Mouse (Mus musculus): ENCODE results near the gene Lmln.
"Not testable (repeated sequence)": the region's sequence is repeated elsewhere in the genome, so short reads cannot be mapped to it uniquely, and the experiment has no call there.

Lmln gene

GRCm38 (mm10) chr16:33058033-33058432 lies 4.3 kb upstream of the Lmln start:
- no peak for DNase-seq (ENCODE audit: low spot score)

- not testable (repeated sequence) for DNase-seq (ENCODE audit: low spot score)
Measured at GRCm38 (mm10) chr16:33058656-33059055, 3.7 kb upstream of the Lmln start.

GRCm38 (mm10) chr16:33059471-33059870 lies 2.9 kb upstream of the Lmln start:
- no peak for DNase-seq (ENCODE audit: low spot score)

GRCm38 (mm10) chr16:33060926-33061325 lies 1.4 kb upstream of the Lmln start:
- no peak for DNase-seq (ENCODE audit: low spot score)

GRCm38 (mm10) chr16:33061400-33061799 lies 921 bp upstream of the Lmln start:
- DNase-seq (ENCODE audit: low spot score) = no peak

GRCm38 (mm10) chr16:33062682-33063131 lies 386 bp downstream of the Lmln start:
- DNase-seq (ENCODE audit: low spot score) = no peak

GRCm38 (mm10) chr16:33063267-33063666 lies 946 bp downstream of the Lmln start:
- no peak for DNase-seq (ENCODE audit: low spot score)

- no peak for DNase-seq (ENCODE audit: low spot score)
Measured at GRCm38 (mm10) chr16:33064636-33065035, 2.3 kb downstream of the Lmln start.

- no peak for DNase-seq (ENCODE audit: low spot score)
Measured at GRCm38 (mm10) chr16:33070928-33071327, 8.6 kb downstream of the Lmln start.

GRCm38 (mm10) chr16:33072871-33073557 lies 10.7 kb downstream of the Lmln start:
- no peak for DNase-seq (ENCODE audit: low spot score)

GRCm38 (mm10) chr16:33074967-33075366 lies 12.6 kb downstream of the Lmln start:
- no peak for DNase-seq (ENCODE audit: low spot score)

- no peak for DNase-seq (ENCODE audit: low spot score)
Measured at GRCm38 (mm10) chr16:33076078-33076477, 13.8 kb downstream of the Lmln start.

- DNase-seq (ENCODE audit: low spot score) = no peak
Measured at GRCm38 (mm10) chr16:33077069-33077627, 14.8 kb downstream of the Lmln start.

- DNase-seq (ENCODE audit: low spot score) = no peak
Measured at GRCm38 (mm10) chr16:33080063-33080462, 17.7 kb downstream of the Lmln start.

- DNase-seq (ENCODE audit: low spot score) = no peak
Measured at GRCm38 (mm10) chr16:33082951-33083350, 20.6 kb downstream of the Lmln start.

- no peak for DNase-seq (ENCODE audit: low spot score)
Measured at GRCm38 (mm10) chr16:33083996-33084395, 21.7 kb downstream of the Lmln start.

- no peak for DNase-seq (ENCODE audit: low spot score)
Measured at GRCm38 (mm10) chr16:33085666-33086065, 23.3 kb downstream of the Lmln start.

- no peak for DNase-seq (ENCODE audit: low spot score)
Measured at GRCm38 (mm10) chr16:33113726-33114125, 51.4 kb downstream of the Lmln start.

- no peak for DNase-seq (ENCODE audit: low spot score)
Measured at GRCm38 (mm10) chr16:33123373-33123772, 61.1 kb downstream of the Lmln start.

- DNase-seq (ENCODE audit: low spot score) = no peak
Measured at GRCm38 (mm10) chr16:33123938-33124820, 61.9 kb downstream of the Lmln start.

- no peak for DNase-seq (ENCODE audit: low spot score)
Measured at GRCm38 (mm10) chr16:33127052-33127451, 64.7 kb downstream of the Lmln start.

GRCm38 (mm10) chr16:33130731-33131130 lies 68.4 kb downstream of the Lmln start:
- DNase-seq (ENCODE audit: low spot score) = no peak

GRCm38 (mm10) chr16:33133186-33133585 lies 70.9 kb downstream of the Lmln start:
- no peak for DNase-seq (ENCODE audit: low spot score)
